Mouse (Mus musculus): ENCODE measurements around the gene Dnajc25.

GRCm38 (mm10) chr4:59016922-59017321 lies 22.1 kb downstream of the Dnajc25 start:
- TF ChIP-seq POLR2A (IDR thresholded peaks at IDR 0.05; ENCODE audit: insufficient read depth, low read depth, low read length) (no peak), CTCF (IDR thresholded peaks at IDR 0.05) (no peak), EP300 (IDR thresholded peaks at IDR 0.05; ENCODE audit: insufficient read depth, low read depth, low read length) (no peak)

Data from heart, adult 2 months (tissue).